Mouse (Mus musculus) heart, postnatal 0 days (tissue): ENCODE results near the gene Med13l. TPM values are rescaled to one million over a fixed set of nuclear protein-coding genes. Genes with fewer than 3 reads are reported as not detected.

ENCODE experiments used
- ATAC-seq: fragments of 200-750 bp; cut with Nextera tagmentation; 2 replicates; pipeline ENCODE4 v1.8.0; 2017; ENCODE audit warnings: low read depth, moderate number of reproducible peaks, moderate library complexity; ENCODE audit not compliant: insufficient read depth
- DNase-seq: peaks from one replicate; pipeline ENCODE4 v3.0.0-alpha.2; 2016; ENCODE audit warnings: low spot score
- H3K27ac ChIP-seq: fragments of 300-500 bp; sonication (generic); 2 replicates; pipeline ENCODE4 v1.5.1; 2014; ENCODE audit warnings: low read depth, mild to moderate bottlenecking
- H3K27me3 ChIP-seq: fragments of 300-500 bp; sonication (generic); 2 replicates; pipeline ENCODE4 v1.6.1; 2014; ENCODE audit warnings: low read length, mixed read lengths; ENCODE audit not compliant: control insufficient read depth, insufficient read depth
- H3K36me3 ChIP-seq: fragments of 300-500 bp; sonication (generic); replicated peaks from 2 replicates; pipeline ENCODE4 v1.6.1; 2014; ENCODE audit warnings: low read length, mixed read lengths; ENCODE audit not compliant: control insufficient read depth, insufficient read depth
- H3K4me1 ChIP-seq: fragments of 300-500 bp; sonication (generic); 2 replicates; pipeline ENCODE4 v1.6.1; 2014; ENCODE audit warnings: antibody characterized with exemption; ENCODE audit not compliant: control insufficient read depth, insufficient read depth
- H3K4me2 ChIP-seq: fragments of 300-500 bp; sonication (generic); 2 replicates; pipeline ENCODE4 v1.6.1; 2014; ENCODE audit warnings: low read depth, mild to moderate bottlenecking, low read length, moderate library complexity
- H3K4me3 ChIP-seq: fragments of 300-500 bp; sonication (generic); 2 replicates; pipeline ENCODE4 v1.5.1; 2014; ENCODE audit warnings: low read depth, low read length
- H3K9ac ChIP-seq: fragments of 300-500 bp; sonication (generic); replicated peaks from 2 replicates; pipeline ENCODE4 v1.6.1; 2014; ENCODE audit warnings: low read depth, low read length, mixed read lengths
- H3K9me3 ChIP-seq: fragments of 300-500 bp; sonication (generic); replicated peaks from 2 replicates; pipeline ENCODE4 v1.6.1; 2016; ENCODE audit warnings: low read length; ENCODE audit not compliant: control insufficient read depth
- CTCF ChIP-seq: IDR thresholded peaks from 2 replicates; pipeline ENCODE4 v1.5.1; 2016; ENCODE audit warnings: antibody characterized with exemption, control low read depth, low read depth
- EP300 ChIP-seq: IDR thresholded peaks from 2 replicates; pipeline ENCODE4 v1.6.1; 2016; ENCODE audit warnings: antibody characterized with exemption, low read depth
- WGBS: fragments of 180-500 bp; shearing (Covaris S2); extraction: QIAGEN DNeasy Blood & Tissue Kit; methylation state at CpG from one replicate; pipeline ENCODE4 v1.1.7; 2014; 5-methylcytosine and 5-hydroxymethylcytosine counted together
- polyA plus RNA-seq: library from polyadenylated mRNA; unstranded; fragments of >200 nt; fragmentation: Nextera tagmentation; extraction: Ambion mirVana; gene quantifications from 2 replicates; pipeline ENCODE4 v1.2.1, GENCODE M21; 2015
- total RNA-seq: library from RNA; depleted of rRNA; stranded (reverse); fragments of >200 nt; gene quantifications from 2 replicates; pipeline ENCODE4 v1.2.3, GENCODE M21; 2014; ENCODE audit warnings: low replicate concordance

The Med13l gene
- total and polyA plus RNA-seq, 2 experiments from 2014 or later = 5.2 to 11.4 TPM

DNA sequence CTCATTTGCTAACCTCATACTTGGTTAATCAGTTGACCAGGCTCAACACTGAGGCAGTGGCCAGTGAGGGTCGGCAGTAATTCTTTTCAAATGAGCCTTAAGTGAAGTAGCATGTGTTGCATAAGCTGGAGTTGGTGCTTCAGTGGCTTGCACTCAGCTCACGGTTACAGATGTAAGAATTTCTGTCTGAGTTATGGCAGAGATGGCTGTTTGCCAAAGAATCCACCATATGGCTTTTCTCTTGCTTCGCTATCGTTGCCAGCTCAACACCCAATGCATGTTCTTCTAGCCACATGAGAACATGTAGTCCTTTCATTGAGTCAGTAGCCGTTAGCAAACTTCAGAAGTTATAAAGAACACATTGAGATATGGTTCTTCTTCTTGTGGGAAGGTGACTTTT is 63.3 kb downstream of the Med13l start:
- whole genome bisulfite sequencing = 46% methylated on average over 5 of the region's 5 CpGs
- ATAC-seq (no peak), DNase-seq (no peak)
- Histone ChIP-seq H3K27me3 (no peaks in the 10 kb centered on the region), H3K4me3 (no peak overlapping the region), H3K4me2 (no peak overlapping the region), H3K9me3 (no peaks in the 10 kb centered on the region), H3K4me1 (peaks cover 28% of the 10 kb centered on the region), H3K36me3 (no peaks in the 10 kb centered on the region), H3K27ac (no peak overlapping the region), H3K9ac (no peak overlapping the region)
- TF ChIP-seq EP300 = no peak
- no peak for TF ChIP-seq CTCF

GRCm38 (mm10) chr5:118627630-118628029 is 67.2 kb downstream of the Med13l start:
- no peaks in the 10 kb centered on the region for H3K36me3 ChIP-seq
- no peak overlapping the region for H3K4me2 ChIP-seq
- no peaks in the 10 kb centered on the region for H3K27me3 ChIP-seq
- H3K4me1 ChIP-seq = peaks cover 14% of the 10 kb centered on the region
- DNase-seq (no peak), ATAC-seq (no peak)
- H3K27ac ChIP-seq = no peak overlapping the region
- no peak overlapping the region for H3K9ac ChIP-seq
- H3K9me3 ChIP-seq = no peaks in the 10 kb centered on the region
- H3K4me3 ChIP-seq = no peak overlapping the region
- no peak for TF ChIP-seq CTCF
- TF ChIP-seq EP300 = no peak
- 77% methylated on average over 5 of the region's 5 CpGs for WGBS

- peaks cover 14% of the 10 kb centered on the region for H3K4me1 ChIP-seq
- WGBS = 89% methylated on average over 4 of the region's 4 CpGs
- H3K9ac ChIP-seq = no peak overlapping the region
- DNase-seq (no peak), ATAC-seq (no peak)
- H3K27me3 ChIP-seq = no peaks in the 10 kb centered on the region
- H3K27ac ChIP-seq = no peak overlapping the region
- H3K4me3 ChIP-seq = no peak overlapping the region
- H3K4me2 ChIP-seq = no peak overlapping the region
- no peaks in the 10 kb centered on the region for H3K36me3 ChIP-seq
- no peak for TF ChIP-seq CTCF
- no peak for TF ChIP-seq EP300
- H3K9me3 ChIP-seq = no peaks in the 10 kb centered on the region
Observed at GRCm38 (mm10) chr5:118628211-118628610, 67.7 kb downstream of the Med13l start.

GRCm38 (mm10) chr5:118632346-118632745 is 71.9 kb downstream of the Med13l start:
- no peak overlapping the region for H3K4me3 ChIP-seq
- WGBS = 63% methylated on average over 8 of the region's 8 CpGs
- H3K9ac ChIP-seq = no peak overlapping the region
- H3K4me1 ChIP-seq = peaks cover 28% of the 10 kb centered on the region
- H3K9me3 ChIP-seq = no peaks in the 10 kb centered on the region
- DNase-seq (no peak), ATAC-seq (no peak)
- no peaks in the 10 kb centered on the region for H3K27me3 ChIP-seq
- no peak overlapping the region for H3K4me2 ChIP-seq
- TF ChIP-seq EP300 = no peak
- no peak for TF ChIP-seq CTCF
- no peak overlapping the region for H3K27ac ChIP-seq
- no peaks in the 10 kb centered on the region for H3K36me3 ChIP-seq

GRCm38 (mm10) chr5:118633106-118633505 is 72.6 kb downstream of the Med13l start:
- Histone ChIP-seq H3K36me3 (no peaks in the 10 kb centered on the region), H3K27ac (no peak overlapping the region), H3K4me3 (no peak overlapping the region), H3K9ac (no peak overlapping the region), H3K27me3 (no peaks in the 10 kb centered on the region), H3K9me3 (no peaks in the 10 kb centered on the region), H3K4me2 (no peak overlapping the region), H3K4me1 (peaks cover 28% of the 10 kb centered on the region)
- no peak for ATAC-seq
- TF ChIP-seq CTCF (no peak), EP300 (no peak)
- WGBS = 61% methylated on average over 8 of the region's 8 CpGs
- DNase-seq = no peak

DNA sequence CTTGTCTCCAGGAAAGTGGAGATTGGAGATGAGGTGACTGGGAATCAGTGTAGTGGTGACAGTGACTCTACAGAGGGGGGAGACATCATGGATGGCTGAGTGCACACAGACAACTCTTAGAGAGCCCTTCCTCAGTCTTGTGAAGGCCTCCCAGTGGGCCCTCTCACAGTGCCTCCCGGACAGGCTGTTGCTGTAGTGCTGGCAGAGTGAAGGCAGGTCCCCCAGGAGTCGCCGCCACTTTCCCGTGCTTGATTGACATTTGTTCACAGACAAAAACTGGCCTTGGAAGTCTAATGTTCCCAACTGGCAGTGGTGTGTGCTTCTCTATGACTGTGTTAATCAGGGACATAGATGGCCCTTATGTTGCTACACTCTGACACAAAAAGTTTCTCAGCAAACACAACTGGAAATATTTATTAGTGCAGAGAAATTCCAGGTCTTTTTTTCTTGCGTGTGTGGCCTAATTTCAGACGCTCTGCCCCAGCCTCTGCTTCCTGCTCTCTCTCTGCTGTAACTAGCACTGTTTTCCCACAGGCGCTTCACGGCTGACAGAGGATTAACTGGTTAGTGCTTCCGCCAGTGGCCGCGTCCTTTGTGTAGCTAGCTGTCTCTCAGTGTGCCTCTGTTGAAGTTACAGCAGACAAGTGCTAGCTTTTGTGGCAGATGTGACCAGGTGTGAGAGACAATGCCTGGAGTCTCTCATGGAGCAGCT is 75.2 kb downstream of the Med13l start:
- ATAC-seq = no peak
- peaks cover 39% of the 10 kb centered on the region for H3K4me1 ChIP-seq
- H3K27ac ChIP-seq = peak overlapping the region; percentile 3; the same call in 1 of the 2 replicates
- H3K4me2 ChIP-seq = no peak overlapping the region
- peak; percentile 40 for DNase-seq
- WGBS = 32% methylated on average over 11 of the region's 11 CpGs
- no peaks in the 10 kb centered on the region for H3K9me3 ChIP-seq
- no peaks in the 10 kb centered on the region for H3K27me3 ChIP-seq
- no peak for TF ChIP-seq EP300
- H3K4me3 ChIP-seq = no peak overlapping the region
- no peaks in the 10 kb centered on the region for H3K36me3 ChIP-seq
- H3K9ac ChIP-seq = no peak overlapping the region
